Mouse (Mus musculus) retina, postnatal 7 days (tissue): Measurements from ENCODE around the gene Ttll11.

Experiments used
- DNase-seq: peaks from one replicate; pipeline ENCODE4 v3.0.0-alpha.2; 2012; ENCODE audit warnings: low read depth, low spot score

Ttll11 gene

GRCm38 (mm10) chr2:35979644-35980021 lies at the start of gene Ttll11:
Ttll11 (minus strand) TSS chr2:35979913.
- DNase-seq, result peak; percentile 83

DNA sequence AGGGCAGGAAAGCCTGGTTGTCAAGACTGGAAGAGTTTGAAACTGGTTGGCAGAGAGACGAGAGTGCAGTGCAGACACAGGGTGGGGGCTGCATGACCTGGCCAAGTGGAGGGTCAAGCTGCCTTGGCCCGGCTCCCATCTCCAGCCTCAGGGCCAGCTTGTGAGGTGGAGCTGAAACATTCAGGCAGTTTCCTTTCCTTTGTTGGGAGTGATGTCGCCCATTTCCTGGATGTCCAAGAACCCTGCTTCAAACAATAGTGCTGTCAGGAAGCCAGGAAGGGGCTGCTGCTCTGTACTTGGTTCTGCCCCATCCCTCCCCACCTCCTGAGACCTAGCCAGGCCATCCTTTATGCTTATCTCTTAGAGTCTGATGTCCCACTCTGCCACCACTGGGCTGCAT lies 43.6 kb upstream of the Ttll11 start:
- DNase-seq, result no peak

DNA sequence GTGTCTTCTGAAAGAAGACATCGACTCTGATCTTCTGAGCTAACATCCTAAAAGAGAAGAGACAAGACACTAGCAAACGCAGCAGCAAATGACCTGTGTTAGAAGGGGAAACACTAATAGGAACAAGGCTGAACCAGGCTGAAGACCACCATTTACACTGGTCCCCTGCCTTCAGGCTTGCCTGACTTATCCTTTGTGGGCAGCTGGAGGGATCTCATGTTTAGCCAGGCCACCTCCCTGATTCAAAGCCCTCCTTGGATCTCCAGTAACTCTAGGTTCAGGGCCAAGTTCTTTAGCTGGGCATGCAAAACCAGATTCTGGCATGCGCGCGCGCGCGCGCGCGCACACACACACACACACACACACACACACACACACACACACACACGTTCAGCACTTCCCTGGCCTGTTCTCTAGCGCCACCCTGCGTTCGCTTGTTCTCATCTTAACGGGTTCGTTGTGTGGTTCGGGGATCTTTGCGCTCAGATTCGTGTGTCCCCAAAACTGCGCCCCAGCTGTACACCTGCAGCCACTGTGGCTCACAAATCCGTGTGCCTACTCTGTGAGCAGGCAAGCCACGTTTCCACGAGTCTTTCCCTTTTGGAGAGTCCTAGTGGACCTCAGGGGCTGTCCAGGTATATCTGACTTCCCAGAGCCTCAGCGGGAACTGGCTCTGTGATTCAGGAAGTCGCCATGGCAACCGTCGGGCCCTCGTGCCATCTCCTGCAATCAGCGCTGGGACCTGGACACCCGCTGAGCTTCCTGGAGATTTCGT lies 41.9 kb upstream of the Ttll11 start:
- DNase-seq, result peak; percentile 74

GRCm38 (mm10) chr2:36013010-36013409 lies 33.3 kb upstream of the Ttll11 start:
- no peak for DNase-seq

- no peak for DNase-seq
Observed at GRCm38 (mm10) chr2:36011331-36011825, 31.7 kb upstream of the Ttll11 start.

- no peak for DNase-seq
Observed at GRCm38 (mm10) chr2:36010579-36010978, 30.9 kb upstream of the Ttll11 start.

GRCm38 (mm10) chr2:36009386-36009785 lies 29.7 kb upstream of the Ttll11 start:
- peak; percentile 67 for DNase-seq

DNA sequence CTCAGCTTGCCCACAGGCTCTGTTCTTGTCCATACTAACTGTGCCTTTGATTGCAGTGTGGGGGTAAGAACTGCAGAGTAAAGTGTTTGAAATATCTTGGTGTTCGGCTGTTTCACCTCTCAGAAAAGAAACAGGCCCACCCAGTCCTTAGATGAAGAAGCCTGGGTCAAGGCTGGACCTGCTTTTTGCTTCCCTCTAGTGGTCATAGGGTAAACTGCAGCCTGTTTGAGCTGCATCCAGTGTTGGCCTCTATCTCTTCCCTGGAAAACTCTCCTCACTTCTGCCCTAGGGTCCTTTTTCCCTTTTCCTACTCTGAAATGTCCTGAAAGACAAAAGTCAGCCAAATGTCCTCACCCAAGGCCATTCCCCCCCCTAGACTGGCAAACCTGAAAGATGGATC lies 28.4 kb upstream of the Ttll11 start:
- peak; percentile 57 for DNase-seq

DNA sequence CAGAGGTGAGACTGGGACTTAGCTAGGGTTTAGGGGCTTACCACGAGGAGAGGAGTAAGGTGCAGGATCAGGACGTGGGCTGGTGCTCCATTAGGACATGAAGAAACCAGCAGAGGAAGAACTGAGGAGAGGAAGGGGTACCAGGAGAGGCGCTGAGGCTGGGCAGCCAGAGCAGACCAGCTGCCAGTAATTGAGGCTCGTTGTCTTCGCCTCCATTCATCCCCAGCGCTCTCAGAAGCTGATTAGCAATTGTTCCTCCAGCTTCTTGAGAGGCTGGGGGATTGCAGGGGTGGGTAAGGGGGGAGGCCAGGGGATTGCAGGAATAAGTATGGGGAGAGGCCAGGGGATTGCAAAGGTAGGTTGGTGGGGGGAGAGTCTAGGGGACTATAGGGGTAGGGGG lies 22.5 kb upstream of the Ttll11 start:
- DNase-seq, result no peak

DNA sequence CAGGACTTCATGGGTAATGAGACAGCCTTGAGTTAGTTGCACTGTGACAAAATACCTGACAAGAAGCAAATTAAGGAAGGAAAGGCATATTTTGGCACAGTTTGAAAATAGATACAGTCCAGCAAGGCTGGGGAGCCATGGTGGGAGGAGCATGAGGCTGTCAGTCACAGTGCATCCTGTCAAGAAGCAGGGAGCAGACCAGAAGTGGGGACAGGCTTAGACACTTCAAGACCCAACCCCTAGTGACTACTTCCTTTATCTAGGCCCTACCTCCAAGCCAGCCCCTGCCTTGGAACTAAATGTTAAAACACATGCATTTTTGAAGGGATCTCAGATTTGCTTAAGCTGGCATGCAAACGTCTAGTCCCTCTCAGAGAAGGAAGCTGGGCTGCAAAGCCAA lies 20.7 kb upstream of the Ttll11 start:
- DNase-seq, result no peak

GRCm38 (mm10) chr2:35999212-35999611 lies 19.5 kb upstream of the Ttll11 start:
- no peak for DNase-seq

DNA sequence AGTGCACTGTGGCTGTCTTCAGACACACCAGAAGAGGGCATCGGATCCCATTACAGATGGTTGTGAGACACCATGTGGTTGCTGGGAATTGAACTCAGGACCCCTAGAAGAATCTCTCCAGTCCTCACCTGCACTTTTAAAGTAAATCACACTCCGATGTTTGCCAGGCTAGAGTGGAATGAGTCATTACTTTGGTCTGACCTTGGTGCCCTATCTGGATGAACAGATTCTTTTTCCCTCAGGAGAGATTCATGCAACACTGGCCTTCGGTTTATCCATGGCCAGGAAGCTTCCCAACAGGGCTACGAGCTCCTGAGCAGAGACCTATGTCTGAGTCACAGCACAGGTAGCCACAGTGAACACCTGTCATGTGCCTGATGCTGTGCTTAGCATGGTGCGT lies 18.7 kb upstream of the Ttll11 start:
- no peak for DNase-seq

- no peak for DNase-seq
Observed at GRCm38 (mm10) chr2:35996753-35997152, 17.0 kb upstream of the Ttll11 start.

DNA sequence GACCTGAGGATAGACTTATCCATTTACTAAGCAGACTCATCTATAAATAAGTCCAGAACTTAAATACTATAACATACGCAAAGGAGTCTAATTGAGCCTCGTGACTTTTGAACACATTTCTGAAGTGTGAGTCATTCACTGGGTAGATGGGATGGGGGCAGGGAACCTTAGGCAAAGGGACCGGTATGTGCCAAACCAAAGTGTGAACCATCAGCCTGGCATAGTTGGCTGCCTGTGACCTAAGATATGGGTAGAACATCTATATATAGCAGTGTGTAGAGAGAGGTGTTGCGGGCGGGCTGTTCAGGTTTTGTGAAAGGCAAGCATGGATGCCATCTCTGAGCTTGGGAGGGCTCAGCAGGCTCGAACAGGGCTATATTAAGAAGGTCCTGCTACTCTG lies 14.6 kb upstream of the Ttll11 start:
- no peak for DNase-seq

DNA sequence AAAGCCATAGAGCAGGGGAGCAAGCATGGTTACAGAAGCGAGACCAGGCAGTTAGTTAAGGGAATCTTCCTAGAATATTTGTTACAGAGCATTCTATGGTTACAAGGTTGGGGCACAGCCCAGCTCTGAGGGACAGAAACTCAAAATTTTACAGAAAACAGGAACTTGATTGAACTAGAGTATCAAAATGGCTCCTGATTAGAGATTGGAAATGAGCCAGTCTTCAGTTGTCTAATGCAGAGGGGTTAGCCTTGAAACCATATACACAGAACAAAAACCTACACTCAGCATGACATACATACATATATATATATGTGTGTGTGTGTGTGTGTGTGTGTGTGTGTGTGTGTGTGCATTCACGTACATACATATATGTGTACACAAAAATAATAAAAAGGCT lies 13.8 kb upstream of the Ttll11 start:
- DNase-seq, result no peak

- no peak for DNase-seq
Observed at GRCm38 (mm10) chr2:35992259-35992658, 12.5 kb upstream of the Ttll11 start.

DNA sequence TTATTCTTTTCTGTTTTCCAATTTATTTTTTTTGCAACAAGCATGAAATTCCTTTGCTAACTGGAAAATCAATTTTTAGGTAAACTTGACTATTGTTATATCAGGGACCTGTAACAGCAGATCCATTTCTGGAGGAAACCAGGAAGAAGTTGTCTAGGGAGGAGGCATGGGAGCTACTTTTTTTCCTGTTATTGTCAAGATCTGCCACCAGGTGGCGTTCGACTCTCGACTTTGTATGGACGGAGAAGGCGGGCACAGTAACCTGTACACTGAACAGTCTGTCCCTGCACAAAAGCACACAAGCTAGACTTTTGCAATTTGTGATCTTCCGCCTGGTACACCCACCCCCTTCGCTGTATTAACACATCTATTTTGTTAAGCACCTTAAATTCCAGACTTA lies 4.2 kb upstream of the Ttll11 start:
- peak; percentile 49 for DNase-seq

GRCm38 (mm10) chr2:35981872-35982271 lies 2.2 kb upstream of the Ttll11 start:
- no peak for DNase-seq

DNA sequence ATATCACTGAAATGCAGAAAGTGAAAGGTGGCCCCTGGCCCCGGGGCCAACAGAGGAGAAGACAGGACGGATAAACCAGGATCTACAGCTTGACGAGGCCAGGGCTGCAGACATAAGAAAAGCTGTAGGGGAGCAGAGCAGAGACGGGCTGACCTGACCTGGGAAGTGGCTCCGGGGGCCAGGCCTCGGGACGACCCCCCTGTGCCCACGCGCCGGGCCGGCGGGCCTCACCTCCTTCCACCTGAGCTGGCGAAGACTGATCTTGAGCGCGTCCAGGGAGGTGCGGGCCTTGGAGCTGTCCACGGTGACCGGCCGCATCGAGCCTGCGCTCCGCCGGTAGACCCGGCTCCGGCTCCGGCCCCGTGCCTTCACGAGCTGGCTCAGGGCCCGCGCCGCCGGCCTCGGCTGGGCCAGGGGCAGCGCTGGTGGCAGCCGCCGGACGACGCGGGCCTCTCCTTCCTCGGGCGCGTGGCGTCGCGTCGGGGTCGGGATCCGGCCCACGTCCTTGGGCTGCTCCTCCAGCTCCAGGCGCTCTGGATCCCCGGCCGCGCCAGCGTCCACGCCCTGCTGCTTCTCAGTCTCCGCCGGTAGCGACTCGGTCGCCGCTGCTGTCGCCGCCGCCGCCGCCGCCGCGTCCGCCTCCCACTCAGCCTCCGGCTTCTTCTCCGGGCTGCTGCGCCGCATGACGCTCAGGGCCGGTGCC lies 621 bp downstream of the Ttll11 start:
- no peak for DNase-seq

GRCm38 (mm10) chr2:35978276-35978933 lies 1.3 kb downstream of the Ttll11 start:
- DNase-seq, result no peak

- no peak for DNase-seq
Observed at GRCm38 (mm10) chr2:35977749-35978148, 2.0 kb downstream of the Ttll11 start.

GRCm38 (mm10) chr2:35972259-35973001 lies 7.3 kb downstream of the Ttll11 start:
- DNase-seq, result no peak
